Mouse (Mus musculus): ENCODE data around the gene Spin2f. TPM values are rescaled to one million over a fixed set of nuclear protein-coding genes. Genes with fewer than 3 reads are reported as not detected.
"Not testable (repeated sequence)": the region's sequence is repeated elsewhere in the genome, so short reads cannot be mapped to it uniquely, and the experiment has no call there.

Gene Spin2f
- total RNA-seq (2018; cell fraction: chromatin; rRNA removed): not detected
- not detected for total RNA-seq (2018; cell fraction: cytosol; rRNA removed)
- total RNA-seq (2018; cell fraction: nucleus; rRNA removed): not detected
- not detected in 3 replicates for polyA plus RNA-seq (2018)

DNA sequence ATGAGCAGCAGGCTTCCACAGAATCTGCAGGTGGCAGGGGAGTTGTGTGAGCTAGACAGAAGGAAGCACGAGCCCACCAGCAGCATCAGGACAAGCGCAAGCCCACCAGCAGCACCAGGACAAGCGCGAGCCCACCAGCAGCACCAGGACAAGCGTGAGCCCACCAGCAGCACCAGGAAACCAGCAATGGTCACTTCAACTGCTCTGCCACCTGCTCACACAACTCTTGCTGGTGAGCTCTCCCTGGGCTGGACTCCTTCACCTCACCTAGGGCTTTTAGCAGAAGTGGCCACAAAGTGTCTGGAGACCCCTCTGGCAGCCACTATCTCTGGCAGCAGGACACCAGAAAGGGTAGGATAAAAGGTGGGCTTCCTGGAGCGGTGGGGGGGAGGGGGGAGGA, at the start of gene Spin2f:
TSS of gene Spin2f (plus strand) at position 301 of the 400 bp plus-strand sequence.
- WGBS (ENCODE audit: missing documents): no CpG with 5 or more reads among the region's 6 CpGs
- H3K36me3 ChIP-seq (ENCODE audit: inconsistent target); H3K4me3 ChIP-seq (ENCODE audit: inconsistent target); H3K79me2 ChIP-seq (ENCODE audit: inconsistent target); H3K27ac ChIP-seq: not testable (repeated sequence)

DNA sequence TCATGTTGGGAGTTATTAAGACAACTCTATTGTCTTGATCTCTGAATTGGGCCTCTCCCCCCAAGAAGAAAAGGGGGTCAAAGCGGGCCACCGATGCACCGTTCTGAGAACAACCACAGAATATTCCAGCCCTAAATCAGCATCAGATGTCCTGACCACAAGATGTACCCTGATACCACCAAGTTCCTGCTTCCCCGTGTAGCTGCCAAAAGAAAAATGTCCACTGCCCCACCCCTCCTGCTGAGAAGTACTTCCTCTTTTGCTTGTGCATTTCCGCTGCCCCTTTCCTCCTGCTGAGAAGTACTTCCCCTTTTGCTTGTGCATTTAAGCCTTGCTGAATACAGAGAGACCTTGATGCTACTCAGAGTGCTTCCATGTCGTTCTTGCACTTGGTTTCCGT, 41.6 kb upstream of the Spin2f start:
- H3K27ac ChIP-seq; H3K4me3 ChIP-seq (ENCODE audit: inconsistent target); H3K79me2 ChIP-seq (ENCODE audit: inconsistent target); H3K36me3 ChIP-seq (ENCODE audit: inconsistent target): not testable (repeated sequence)
- 92% methylated on average over 7 of the region's 7 CpGs for WGBS (ENCODE audit: missing documents)

GRCm38 (mm10) chrX:31223536-31223935, 30.2 kb upstream of the Spin2f start:
- WGBS (ENCODE audit: missing documents): 86% methylated on average over 9 of the region's 9 CpGs
- H3K79me2 ChIP-seq (ENCODE audit: inconsistent target); H3K27ac ChIP-seq; H3K4me3 ChIP-seq (ENCODE audit: inconsistent target); H3K36me3 ChIP-seq (ENCODE audit: inconsistent target): not testable (repeated sequence)

GRCm38 (mm10) chrX:31235088-31235487, 18.6 kb upstream of the Spin2f start:
- H3K79me2 ChIP-seq (ENCODE audit: inconsistent target); H3K36me3 ChIP-seq (ENCODE audit: inconsistent target); H3K4me3 ChIP-seq (ENCODE audit: inconsistent target); H3K27ac ChIP-seq: not testable (repeated sequence)
- WGBS (ENCODE audit: missing documents): 77% methylated on average over 4 of the region's 4 CpGs

GRCm38 (mm10) chrX:31241754-31242153, 11.9 kb upstream of the Spin2f start:
- H3K79me2 ChIP-seq (ENCODE audit: inconsistent target); H3K36me3 ChIP-seq (ENCODE audit: inconsistent target); H3K4me3 ChIP-seq (ENCODE audit: inconsistent target); H3K27ac ChIP-seq: not testable (repeated sequence)
- WGBS (ENCODE audit: missing documents): 82% methylated on average over 2 of the region's 3 CpGs

Other genes with a start within 250 kb of the Spin2f start
- gene Btbd35f29, start 136.2 kb upstream of the Spin2f start, polyA plus RNA-seq (2018): not detected in 3 replicates
- gene Btbd35f26, start 82.6 kb downstream of the Spin2f start, polyA plus RNA-seq (2018): not detected in 3 replicates
- not detected in 3 replicates for gene Btbd35f19, start 130.0 kb downstream of the Spin2f start, polyA plus RNA-seq (2018)

Measured in macrophage (primary cell).